Mouse (Mus musculus) gastrocnemius, postnatal 36 days (tissue): ENCODE results near the gene Zfp277. TPM values are rescaled to one million over a fixed set of nuclear protein-coding genes. Genes with fewer than 3 reads are reported as not detected.

ENCODE experiments used
- DNase-seq, 2 experiments: peaks; one replicate each; pipeline ENCODE4 v3.0.0; 2022
- intact Hi-C: fragments of 180-260 bp; cut with DNase I; formaldehyde crosslinking; loops from one replicate; pipeline ENCODE4 v1.15.1; 2025
- long read RNA-seq, 2 experiments: library from polyadenylated mRNA; stranded (forward); transcript quantifications; one replicate each; pipeline ENCODE4 v2.0.0; 2021
- total RNA-seq, 2 experiments: library from RNA; stranded (reverse); gene quantifications; 2 replicates each; pipeline ENCODE4 v1.2.3; 2021

The Zfp277 gene
- total RNA-seq, result 1 to 10 TPM; 6.8 to 9.4 TPM
- long read RNA-seq, experiment 1, transcript Zfp277-201 (12 exons, 2,188 nt), result major isoform, 13 of 27 reads
- long read RNA-seq, experiment 1, partial matches to known transcripts, result 1 of 27 reads
- long read RNA-seq, experiment 1, other reads (novel, unspliced or antisense), result 13 of 27 reads
- long read RNA-seq, experiment 2, partial matches to known transcripts, result 1 of 27 reads
- long read RNA-seq, experiment 2, other reads (novel, unspliced or antisense), result 23 of 27 reads

GRCm38 (mm10) chr12:40445648-40446449 lies at the start of gene Zfp277, which contains the start of gene Dock4:
Zfp277 (minus strand) TSS chr12:40445902.
Dock4 (plus strand) TSS chr12:40445952.
- DNase-seq, result peak; percentile 97 to 99
- intact Hi-C loops, result loop anchor here (5.0 to 10.0 kb wide), 2 partner anchors 189 to 369 kb away; no protein-coding TSS in a partner anchor

GRCm38 (mm10) chr12:40486047-40486837 lies 40.5 kb upstream of the Zfp277 start:
- intact Hi-C loops, result no loop called here
- DNase-seq, result no peak

- intact Hi-C loops, result no loop called here
Measured at GRCm38 (mm10) chr12:40485210-40485609, 39.5 kb upstream of the Zfp277 start.

GRCm38 (mm10) chr12:40484224-40484623 lies 38.5 kb upstream of the Zfp277 start:
- no peak for DNase-seq
- intact Hi-C loops, result no loop called here

More at GRCm38 (mm10) chr12:40485210-40485609, 39.5 kb upstream of the Zfp277 start:
- no peak for DNase-seq

GRCm38 (mm10) chr12:40477621-40478452 lies 32.1 kb upstream of the Zfp277 start:
- intact Hi-C loops, result no loop called here
- no peak for DNase-seq

GRCm38 (mm10) chr12:40473709-40474108 lies 28.0 kb upstream of the Zfp277 start:
- intact Hi-C loops, result no loop called here
- DNase-seq, result no peak

GRCm38 (mm10) chr12:40471649-40472399 lies 26.1 kb upstream of the Zfp277 start:
- intact Hi-C loops, result no loop called here
- no peak for DNase-seq

GRCm38 (mm10) chr12:40469009-40469408 lies 23.3 kb upstream of the Zfp277 start:
- no peak for DNase-seq
- intact Hi-C loops, result no loop called here

GRCm38 (mm10) chr12:40468235-40468634 lies 22.5 kb upstream of the Zfp277 start:
- DNase-seq, result no peak

GRCm38 (mm10) chr12:40464282-40464681 lies 18.6 kb upstream of the Zfp277 start:
- intact Hi-C loops, result no loop called here
- peak in 1 of 2 experiments; percentile 41 for DNase-seq

More at GRCm38 (mm10) chr12:40468235-40468634, 22.5 kb upstream of the Zfp277 start:
- intact Hi-C loops, result no loop called here

- DNase-seq, result no peak
- intact Hi-C loops, result no loop called here
Measured at GRCm38 (mm10) chr12:40463828-40464227, 18.1 kb upstream of the Zfp277 start.

- no peak for DNase-seq
- intact Hi-C loops, result no loop called here
Measured at GRCm38 (mm10) chr12:40462693-40463235, 17.1 kb upstream of the Zfp277 start.

GRCm38 (mm10) chr12:40459673-40460265 lies 14.1 kb upstream of the Zfp277 start:
- no peak for DNase-seq
- intact Hi-C loops, result no loop called here

GRCm38 (mm10) chr12:40458977-40459376 lies 13.3 kb upstream of the Zfp277 start:
- DNase-seq, result no peak
- intact Hi-C loops, result no loop called here

- intact Hi-C loops, result no loop called here
- no peak for DNase-seq
Measured at GRCm38 (mm10) chr12:40456517-40456916, 10.8 kb upstream of the Zfp277 start.

GRCm38 (mm10) chr12:40449119-40449795 lies 3.6 kb upstream of the Zfp277 start:
- DNase-seq, result no peak
- intact Hi-C loops, result loop anchor here (5.0 to 10.0 kb wide), 2 partner anchors 192 to 366 kb away; no protein-coding TSS in a partner anchor

GRCm38 (mm10) chr12:40447561-40448355 lies 2.1 kb upstream of the Zfp277 start:
- no peak for DNase-seq
- intact Hi-C loops, result loop anchor here (5.0 to 10.0 kb wide), 2 partner anchors 190 to 367 kb away; no protein-coding TSS in a partner anchor
